Mouse (Mus musculus) gastrocnemius, postnatal 36 days (tissue): ENCODE data around the gene Olfr457. TPM values are rescaled to one million over a fixed set of nuclear protein-coding genes. Genes with fewer than 3 reads are reported as not detected.
"Not testable (repeated sequence)": the region's sequence is repeated elsewhere in the genome, so short reads cannot be mapped to it uniquely, and the experiment has no call there.

Experiments used
- DNase-seq, 2 experiments: peaks; one replicate each; pipeline ENCODE4 v3.0.0; 2022
- intact Hi-C: fragments of 180-260 bp; cut with DNase I; formaldehyde crosslinking; loops from one replicate; pipeline ENCODE4 v1.15.1; 2025
- long read RNA-seq, 2 experiments: library from polyadenylated mRNA; stranded (forward); transcript quantifications; one replicate each; pipeline ENCODE4 v2.0.0; 2021
- total RNA-seq, 2 experiments: library from RNA; stranded (reverse); gene quantifications; 2 replicates each; pipeline ENCODE4 v1.2.3; 2021

The Olfr457 gene
- not detected for total RNA-seq
- long read RNA-seq, experiment 1 = 0 reads
- long read RNA-seq, experiment 2 = 0 reads

DNA sequence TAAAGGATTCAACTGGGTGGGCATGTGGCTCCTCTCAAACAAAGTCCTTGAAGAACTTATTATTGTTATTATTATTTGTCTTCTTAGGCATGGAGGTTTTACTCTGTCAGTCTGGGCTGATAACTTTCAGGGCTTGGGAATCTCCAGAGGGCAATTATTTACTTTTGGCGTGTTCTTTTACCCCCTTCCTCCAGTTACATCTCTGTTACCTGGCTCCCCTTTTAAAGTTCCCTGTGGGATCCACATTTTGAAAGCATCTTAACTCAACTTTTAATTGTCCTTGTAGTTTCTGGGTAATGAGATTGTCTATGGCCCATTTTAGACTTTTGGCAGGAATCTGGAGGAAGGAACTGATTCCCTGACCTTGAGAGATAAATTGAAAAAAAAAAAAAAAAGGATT is at the start of gene Olfr457:
Gene Olfr457, minus strand, starts transcription at position 101 of the 400 bp plus-strand sequence.
- intact Hi-C loops = no loop called here

DNA sequence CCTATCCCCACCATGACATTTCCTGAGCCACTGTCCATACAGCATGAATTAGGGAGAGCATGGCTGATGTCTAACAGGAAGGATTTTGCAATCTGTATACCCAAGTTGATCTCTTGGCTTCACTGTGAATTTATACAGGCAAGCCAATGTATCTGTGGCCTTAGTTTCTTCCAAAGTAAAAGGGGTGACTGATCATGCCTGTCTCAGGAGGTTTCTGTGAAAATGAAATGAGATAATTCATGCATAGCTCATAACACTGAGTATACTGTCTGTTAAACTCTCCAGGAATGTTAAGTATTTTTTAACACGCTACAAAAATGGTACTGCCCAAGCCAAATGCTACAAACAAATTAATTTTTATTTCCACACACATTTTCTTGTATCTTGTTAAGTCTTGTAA is 37.3 kb upstream of the Olfr457 start:
- intact Hi-C loops = no loop called here
- no peak for DNase-seq

More for the DNA sequence above, at the start of gene Olfr457:
- DNase-seq = no peak

DNA sequence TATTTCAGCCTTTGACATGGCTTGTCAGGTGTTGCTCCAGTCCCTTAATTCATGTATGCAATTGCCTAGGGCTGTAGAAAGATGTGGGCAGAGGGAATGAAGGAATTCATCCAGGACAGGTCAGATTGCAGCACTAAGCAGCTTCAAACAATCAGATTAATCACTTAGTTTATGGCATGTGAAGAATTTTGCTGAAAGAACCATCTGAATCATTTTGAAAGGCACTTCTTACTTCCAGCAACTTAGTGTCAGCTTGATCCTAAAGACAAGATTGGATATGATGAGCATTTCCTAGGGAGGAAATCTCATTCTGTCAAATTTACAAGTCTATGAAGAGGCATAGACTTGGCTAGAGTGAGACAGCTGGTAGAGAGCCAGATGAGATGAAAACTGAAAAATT is 33.2 kb upstream of the Olfr457 start:
- intact Hi-C loops = no loop called here
- no peak for DNase-seq

DNA sequence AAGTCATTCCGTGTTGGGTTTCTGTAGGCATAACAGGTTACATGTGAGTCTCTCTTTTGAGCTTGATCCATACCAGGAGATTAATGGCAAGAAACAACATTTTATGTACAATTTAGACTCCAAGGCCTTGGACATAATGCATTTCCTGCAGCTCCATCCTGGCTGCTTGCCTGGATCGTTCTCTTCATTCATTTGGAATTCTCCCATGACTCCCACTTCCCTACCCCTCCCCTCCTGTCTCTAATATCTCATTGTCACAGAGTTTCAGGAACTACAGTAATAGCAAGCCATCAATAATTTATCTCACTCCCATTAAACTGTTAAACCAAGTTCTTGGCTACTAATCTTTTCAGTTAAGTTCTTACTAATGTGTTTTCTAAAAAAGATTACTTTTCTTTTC is 27.3 kb upstream of the Olfr457 start:
- no peak for DNase-seq
- intact Hi-C loops = no loop called here

DNA sequence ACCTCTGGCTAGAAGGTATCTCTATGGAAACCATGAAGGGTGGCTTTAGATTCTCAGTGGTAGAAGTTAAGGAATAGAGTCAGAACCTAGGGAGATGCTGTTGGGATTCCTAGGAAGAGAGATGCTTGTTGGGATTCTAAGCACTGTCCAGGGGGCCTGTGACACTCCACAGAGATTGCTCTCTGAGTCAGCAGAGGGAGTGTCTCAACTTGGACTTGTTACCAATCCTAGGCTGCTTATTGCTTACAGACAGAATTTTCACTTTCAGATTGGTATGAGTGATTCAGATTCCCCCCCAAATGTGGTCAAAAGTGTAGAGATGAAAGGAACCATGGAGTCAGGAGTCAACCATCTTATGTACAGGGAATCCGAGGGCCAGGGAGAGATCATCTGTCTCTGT is 13.6 kb upstream of the Olfr457 start:
- no peak for DNase-seq
- intact Hi-C loops = no loop called here

DNA sequence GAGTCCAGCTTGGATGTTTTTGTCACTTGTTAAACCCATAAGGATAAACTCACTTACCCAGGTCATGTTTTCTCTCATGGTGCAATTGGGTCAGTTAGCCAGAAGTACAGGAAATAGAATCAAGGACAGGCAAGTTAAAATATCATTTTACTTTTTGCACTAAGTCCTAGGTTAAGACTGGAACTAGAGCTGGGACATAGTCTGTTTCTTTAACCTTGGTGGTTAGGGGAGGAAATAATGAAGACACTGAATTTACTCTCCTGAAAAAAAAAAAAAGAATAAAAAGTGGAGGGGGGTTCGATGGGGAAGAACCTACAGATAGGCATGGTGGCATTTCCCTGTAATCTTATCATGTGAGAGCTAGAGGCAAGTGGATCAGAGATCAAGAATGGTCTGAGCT is 11.0 kb upstream of the Olfr457 start, which contains the start of gene Olfr456:
Gene Olfr456, minus strand, starts transcription at position 101 of the 400 bp plus-strand sequence.
- no peak for DNase-seq
- intact Hi-C loops = no loop called here

DNA sequence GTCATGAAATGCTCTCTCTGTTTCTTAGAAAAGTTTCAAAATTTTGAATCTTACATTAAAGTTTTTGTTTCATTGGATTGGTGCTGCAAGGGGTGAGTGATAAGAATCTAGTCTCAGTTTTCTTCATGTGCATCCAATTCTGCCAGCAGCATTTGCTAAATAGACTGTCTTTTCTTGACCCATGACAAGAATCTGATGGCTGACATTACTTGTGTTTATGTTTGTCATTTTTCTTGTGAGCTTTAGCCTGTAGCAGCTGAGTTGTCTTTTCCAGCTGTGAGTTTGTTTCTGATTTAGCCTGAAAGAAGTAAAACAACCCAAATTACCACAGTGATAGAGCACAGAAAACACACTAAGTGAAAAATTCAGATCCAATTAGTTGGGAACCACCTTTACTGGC is 8.5 kb upstream of the Olfr457 start:
- no peak for DNase-seq
- intact Hi-C loops = no loop called here

DNA sequence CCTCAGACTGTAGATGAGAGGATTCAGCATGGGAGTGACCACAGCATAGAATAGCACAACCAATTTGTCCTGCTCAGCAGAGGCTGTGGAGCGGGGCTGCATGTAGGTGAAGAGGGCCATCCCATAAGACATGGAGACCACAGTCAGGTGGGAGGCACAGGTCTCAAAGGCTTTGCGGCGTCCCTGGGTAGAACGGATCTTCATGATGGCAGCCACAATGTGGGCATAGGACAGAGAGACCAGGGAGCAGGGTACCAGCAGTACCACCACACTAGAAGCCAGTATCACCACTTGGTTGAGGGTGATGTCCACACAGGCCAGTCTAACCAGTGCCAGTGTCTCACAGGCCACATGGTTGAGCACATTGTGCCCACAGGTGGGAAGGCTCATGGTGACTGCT is 4.8 kb downstream of the Olfr457 start:
- intact Hi-C loops, DNase-seq: not testable (repeated sequence)

DNA sequence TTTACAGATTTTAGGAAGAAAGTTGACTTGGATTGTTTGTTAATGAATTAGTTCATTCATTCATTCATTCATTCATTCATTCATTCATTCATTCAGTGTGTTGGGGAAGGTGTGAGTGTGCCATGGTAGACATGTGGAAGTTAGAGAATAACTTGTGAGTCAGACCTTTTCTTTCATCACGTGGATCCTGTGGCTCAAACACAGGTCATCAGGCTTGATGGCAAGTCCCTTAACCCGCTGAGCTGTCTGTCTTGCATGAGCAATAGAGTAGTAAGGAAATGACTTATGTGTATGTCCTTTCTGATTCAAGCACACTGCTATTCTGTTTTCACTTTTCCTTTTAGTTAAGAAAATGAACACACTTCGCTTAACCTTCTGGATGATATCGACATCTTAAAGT is 5.6 kb downstream of the Olfr457 start:
- intact Hi-C loops = no loop called here
- no peak for DNase-seq

DNA sequence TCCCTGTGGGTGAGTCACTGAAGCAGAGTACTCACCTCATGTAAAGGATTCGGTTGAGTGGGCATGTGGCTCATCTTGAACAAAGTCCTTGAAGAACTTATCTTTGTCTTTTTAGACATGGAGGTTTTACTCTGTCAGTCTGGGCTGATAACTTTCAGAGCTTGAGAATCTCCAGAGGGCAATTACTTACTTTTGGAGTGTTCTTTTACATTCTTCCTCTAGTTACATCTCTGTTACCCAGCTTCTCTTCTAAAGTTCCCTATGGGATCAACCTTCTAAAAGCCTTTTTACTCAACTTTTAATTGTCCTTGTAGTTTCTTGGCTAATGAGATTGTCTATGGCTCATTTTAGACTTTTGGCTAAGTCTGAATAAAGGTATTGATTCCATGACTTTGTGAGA is 11.0 kb downstream of the Olfr457 start, which contains the start of gene Olfr458:
Gene Olfr458, minus strand, starts transcription at position 101 of the 400 bp plus-strand sequence.
- no peak for DNase-seq
- intact Hi-C loops = no loop called here

DNA sequence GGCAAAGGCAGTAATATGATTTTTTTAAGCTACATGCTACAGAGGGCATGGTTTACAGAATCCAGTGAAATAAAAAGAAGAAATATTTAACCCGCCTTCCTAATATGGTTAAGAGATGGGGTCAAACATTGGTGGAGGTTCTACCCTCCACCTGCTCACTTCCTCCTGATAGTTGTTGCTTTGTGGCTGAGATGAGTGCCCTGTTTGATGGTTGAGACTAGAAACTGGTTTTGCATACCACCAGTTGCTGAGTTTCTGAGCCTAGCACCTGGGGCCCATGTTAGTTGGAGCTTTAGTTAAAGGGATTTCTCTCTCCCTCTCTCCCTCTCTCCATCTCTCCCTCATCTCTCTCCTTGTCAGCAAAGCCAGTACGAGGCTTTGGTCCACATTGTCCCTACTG is 28.8 kb downstream of the Olfr457 start:
- DNase-seq = no peak

DNA sequence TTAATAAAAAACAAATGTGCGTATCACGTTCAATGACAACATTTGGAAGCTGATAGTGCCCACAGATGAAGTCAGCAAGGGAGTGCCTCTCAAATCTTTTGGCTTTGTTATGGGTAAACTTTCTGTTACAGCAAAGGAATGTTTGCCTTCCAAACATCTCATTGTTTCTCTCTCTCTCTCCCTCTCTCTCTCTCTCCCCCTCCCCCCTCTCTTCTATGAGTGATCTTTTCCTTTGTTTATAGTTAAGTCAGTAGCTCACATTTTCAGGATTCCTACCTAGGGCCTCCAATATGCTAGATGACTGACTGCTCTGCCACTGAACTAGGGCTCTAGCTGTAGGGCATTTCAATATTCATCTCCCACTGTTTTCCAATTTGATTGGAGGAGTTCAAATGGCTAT is 31.6 kb downstream of the Olfr457 start:
- no peak for DNase-seq
- intact Hi-C loops = no loop called here

More for the DNA sequence above, 28.8 kb downstream of the Olfr457 start:
- intact Hi-C loops = no loop called here

DNA sequence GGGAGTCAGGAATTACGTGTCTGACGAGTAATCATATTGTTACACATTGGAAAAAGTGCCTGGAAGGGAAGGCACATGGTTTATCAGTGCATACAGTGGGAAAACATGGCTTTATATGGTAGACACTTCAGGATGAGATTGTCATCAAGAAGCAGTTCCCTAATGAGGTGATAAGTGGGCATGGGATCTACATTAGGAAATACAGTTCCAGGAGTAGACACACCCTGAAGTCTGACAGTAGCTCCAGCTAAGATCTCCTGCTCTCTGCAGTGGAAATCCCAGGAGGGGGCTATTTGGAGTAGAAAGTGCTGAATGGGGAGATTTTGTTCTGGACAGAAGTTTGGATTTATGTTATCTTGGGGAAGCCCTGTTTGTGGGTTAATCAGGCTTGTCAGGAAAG is 34.7 kb downstream of the Olfr457 start:
- no peak for DNase-seq
- intact Hi-C loops = no loop called here

DNA sequence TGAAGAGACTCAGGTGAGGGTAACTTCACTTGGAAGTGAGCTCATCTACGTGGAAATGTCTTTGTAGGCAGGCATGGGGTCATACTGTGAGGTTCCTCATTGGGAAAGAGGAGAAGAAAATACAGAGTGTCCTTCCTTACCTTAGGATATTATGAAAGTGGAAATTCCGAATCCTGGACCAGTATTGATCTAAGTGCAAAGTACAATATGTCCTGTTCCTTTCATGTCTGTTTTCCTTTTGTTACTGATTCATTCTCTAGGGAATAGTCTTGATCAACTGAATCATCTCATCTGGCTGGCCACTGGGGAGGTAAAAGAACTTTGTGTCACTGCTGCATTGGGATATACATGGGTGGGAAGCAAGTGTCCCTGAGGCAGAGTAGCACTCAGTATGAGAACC is 40.6 kb downstream of the Olfr457 start:
- DNase-seq = no peak
- intact Hi-C loops = no loop called here

DNA sequence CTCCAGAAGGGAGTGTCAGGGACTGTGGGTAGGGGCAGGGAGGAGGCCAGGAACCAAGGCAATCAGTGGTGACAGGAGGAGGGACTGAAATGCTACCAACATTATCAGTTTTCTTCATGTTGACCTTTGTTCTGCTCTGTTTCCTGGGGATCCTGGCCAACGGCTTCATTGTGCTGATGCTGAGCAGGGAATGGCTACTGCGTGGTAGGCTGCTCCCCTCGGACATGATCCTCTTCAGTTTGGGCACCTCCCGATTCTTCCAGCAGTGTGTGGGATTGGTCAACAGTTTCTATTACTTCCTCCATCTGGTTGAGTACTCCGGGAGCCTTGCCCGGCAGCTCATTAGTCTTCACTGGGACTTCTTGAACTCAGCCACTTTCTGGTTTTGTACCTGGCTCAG is 41.7 kb downstream of the Olfr457 start, which contains the start of gene Tas2r126:
Gene Tas2r126, plus strand, starts transcription at position 90 of the 400 bp plus-strand sequence.
- intact Hi-C loops = no loop called here
- DNase-seq = no peak

DNA sequence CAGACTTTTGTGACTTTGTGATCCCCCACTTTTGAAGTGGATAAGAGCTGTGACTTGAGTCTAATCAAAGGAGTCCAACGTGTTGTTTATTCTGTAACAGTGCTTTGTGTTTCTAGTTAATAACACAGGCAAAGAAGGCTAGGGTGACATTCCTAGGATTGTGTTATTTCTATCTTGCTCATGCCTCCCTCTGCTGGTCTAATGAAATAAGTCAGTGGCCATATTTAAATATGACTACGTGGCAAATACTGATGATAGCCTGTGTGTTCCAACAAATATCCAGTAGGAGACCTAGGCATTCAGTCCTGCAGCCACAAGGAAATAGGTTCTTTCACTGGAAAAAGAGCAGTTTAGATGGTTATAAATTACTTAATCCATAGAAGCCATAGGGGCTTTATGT is 42.6 kb downstream of the Olfr457 start:
- DNase-seq = no peak
- intact Hi-C loops = no loop called here

DNA sequence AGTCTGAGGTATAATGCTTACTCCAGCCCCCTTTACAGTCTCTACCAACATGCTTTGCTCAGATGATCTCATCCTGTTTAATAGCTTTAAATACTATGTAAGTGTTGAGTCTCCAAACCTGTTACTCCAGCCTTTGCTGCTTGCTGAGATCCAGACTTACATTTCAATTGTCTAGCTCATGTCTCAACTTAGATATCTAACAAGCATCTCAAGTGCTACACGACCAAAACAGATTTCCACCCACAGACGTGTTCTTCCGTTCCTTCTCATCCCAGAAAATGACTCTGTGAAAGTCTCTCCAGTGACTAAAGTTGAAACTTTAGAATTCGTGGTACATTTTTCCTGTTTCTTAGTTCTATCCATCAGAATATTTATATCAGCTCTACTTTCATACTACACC is 49.8 kb downstream of the Olfr457 start:
- no peak for DNase-seq
- intact Hi-C loops = no loop called here

DNA sequence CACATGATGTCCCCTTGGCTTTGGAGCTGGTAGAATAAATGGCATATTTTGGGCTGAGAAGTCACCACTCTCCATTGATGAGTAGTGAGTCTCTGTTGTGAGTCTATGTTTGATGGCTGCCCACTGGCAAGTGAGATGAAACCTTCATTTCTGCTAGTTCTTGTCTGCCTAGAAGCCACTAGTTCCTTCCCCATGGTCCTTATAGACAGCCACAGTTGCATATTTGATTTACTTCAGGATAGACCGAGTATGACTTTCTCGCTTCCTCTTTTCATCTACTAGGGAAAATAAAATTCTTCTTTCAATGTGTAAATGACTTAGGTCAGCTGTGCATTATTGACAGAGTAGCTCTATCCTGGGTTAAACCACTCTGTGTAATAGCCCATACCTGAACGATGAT is 51.7 kb downstream of the Olfr457 start:
- intact Hi-C loops = no loop called here
- DNase-seq = no peak

DNA sequence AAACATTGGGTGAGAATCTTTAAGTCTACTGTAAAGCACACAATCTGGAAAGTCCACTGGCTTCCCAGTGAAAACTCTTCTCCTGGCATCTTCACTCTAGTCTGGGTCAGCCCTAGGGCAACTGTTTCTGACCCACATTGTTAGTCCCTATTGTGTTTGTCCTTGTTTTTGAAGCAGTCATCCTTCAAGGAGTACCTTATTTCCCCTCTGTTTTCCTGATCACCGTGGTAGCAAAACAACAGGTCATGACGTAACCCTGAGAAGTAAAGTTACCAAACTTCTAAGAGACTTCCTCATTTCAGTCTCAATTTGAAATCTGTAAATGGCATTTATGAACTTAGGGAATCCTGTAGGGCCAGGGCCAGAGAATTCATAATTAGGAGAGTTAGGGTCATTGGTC is 54.7 kb downstream of the Olfr457 start:
- intact Hi-C loops = no loop called here
- DNase-seq = no peak

DNA sequence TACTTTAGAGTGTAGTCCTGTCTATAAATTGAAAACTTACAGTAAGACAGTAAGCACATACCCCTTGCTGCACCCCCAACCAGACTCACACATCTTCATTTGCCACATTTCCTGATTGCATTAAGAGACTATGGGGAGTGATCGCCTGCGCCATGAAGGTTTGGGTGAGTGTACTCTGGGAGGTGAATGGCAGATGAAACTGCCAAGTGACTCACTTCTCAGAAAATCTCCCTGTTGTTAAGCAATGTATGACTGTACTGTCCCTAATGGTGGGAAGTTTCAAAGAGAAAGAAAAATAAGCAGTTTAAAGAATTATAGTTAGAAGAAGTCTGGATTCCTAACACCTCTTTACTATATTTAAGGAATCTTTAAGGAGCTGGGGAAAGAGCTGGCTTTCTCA is 56.7 kb downstream of the Olfr457 start:
- DNase-seq = no peak
- intact Hi-C loops = no loop called here
